Mouse (Mus musculus) T-helper 2 cell (primary cell): ENCODE data around the gene Msi1.
"Not testable (repeated sequence)": the region's sequence is repeated elsewhere in the genome, so short reads cannot be mapped to it uniquely, and the experiment has no call there.

ENCODE experiments used
- in situ Hi-C: fragments of 300-600 bp; cut with MboI, MseI; formaldehyde crosslinking; loops from one replicate; pipeline ENCODE4 v1.15.1; 2025; ENCODE audit warnings: high pct_unique_total_duplicates

The Msi1 gene

DNA sequence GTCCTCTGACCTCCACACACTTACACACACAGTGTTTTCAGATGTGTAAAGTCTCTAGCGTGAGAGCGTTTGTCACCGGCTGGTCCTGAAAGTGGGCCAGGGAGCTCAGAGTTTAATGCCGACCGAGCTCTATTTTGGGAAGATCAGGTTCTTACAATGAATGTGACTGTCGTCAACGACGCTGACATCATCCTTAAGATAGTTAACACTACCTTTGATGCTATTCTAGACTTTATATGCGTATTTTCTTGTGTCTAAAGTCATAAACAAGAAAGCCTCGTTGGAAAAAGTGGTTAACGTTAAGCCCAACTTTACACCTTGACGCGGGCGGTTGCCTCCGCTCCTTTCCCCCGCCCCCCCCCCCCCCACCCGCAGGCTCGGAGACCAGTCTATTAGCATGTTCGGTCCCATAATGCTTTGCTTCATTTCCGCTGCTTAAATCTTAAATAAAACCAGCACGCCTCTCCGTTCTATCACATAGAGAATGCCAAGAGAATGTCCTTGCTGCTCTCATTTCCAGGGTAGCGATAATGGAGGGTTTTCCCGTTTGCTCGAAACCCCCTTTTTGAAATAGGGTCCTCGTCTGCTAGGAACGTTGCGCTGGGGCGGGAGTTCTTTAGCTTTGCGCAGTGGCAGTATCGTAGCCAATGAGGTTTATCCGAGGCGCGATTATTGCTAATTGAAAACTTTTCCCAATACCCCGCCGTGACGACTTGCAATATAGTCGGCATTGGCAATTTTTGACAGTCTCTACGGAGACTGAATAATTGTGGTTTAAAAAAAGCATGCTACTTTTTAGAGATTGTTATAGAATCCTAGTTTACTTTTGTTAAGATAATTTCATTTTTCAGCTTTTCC, 59.7 kb downstream of the Msi1 start:
- in situ Hi-C loops, result no loop called here

DNA sequence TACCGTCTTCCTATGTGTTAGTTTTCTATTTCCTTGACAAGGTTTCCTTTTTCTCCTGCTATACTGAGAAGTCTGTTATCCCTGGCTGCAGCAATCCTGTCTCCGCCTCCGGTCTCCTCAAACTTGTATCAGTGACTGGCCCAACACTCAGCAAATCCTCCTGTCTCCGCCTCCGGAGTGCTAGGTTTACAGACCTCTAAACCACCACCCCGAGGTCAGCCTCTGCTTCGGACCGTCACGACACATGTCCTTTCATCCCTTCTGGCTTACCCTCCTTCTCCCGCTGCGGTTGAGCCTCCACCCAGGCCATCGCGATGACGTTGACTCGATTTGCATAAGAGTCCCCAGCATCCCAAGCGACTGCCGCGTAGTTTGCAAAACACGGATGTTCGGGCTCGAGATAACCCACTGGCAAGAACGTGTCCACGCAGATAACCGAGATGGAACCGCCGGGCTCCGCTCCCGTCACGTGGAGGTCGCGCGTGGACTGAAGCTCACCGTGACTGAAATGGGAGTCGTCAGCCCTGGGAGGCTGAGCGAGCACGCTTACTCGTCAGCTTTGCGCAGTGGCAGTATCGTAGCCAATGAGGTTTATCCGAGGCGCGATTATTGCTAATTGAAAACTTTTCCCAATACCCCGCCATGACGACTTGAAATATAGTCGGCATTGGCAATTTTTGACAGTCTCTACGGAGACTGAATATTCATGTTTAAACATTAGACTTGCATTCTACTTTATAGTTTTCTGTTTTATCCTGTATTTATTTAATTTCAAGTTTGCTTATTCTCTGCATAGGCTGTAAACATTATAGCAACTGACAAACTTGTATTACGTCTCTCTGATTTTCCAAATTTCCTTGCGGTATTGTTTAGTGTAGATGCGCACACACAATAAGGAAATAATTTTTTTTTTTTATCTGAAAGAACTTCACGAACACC, 60.6 kb downstream of the Msi1 start:
- in situ Hi-C loops, result no loop called here

DNA sequence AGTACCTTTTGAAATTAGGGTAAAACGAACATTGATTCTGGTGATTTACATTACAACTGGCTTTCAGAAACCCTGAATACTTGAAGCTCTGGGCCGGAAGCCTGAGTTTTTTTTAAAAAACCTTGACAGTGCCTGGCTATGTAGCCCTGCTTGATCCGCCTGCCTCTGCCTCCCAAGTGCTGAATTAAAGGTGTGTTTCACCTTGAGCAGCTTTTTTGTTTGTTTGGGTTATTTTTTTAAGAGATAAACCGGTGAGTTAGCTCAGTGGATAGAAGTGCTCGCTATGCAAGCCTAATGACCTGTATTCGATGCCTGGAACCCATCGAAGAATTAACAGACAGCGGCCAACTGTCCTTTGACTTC, 61.2 kb downstream of the Msi1 start:
- in situ Hi-C loops, result no loop called here

DNA sequence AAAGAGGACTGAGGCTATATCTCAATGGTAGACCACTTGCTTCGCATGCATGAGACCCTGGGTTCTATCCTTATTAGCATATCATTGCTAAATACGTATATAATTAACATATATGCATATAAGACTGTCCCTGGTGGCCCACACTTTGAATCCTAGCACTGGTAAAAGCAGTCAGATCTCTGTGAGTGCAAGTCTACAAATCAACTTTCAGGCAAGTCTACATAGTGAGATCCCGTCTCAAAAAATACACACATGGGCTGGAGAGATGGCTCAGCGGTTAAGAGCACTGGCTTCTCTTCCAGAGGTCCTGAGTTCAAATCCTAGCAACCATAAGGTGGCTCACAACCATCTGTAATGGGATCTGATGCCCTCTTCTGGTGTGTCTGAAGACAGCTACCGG, 61.7 kb downstream of the Msi1 start:
- in situ Hi-C loops, result no loop called here

DNA sequence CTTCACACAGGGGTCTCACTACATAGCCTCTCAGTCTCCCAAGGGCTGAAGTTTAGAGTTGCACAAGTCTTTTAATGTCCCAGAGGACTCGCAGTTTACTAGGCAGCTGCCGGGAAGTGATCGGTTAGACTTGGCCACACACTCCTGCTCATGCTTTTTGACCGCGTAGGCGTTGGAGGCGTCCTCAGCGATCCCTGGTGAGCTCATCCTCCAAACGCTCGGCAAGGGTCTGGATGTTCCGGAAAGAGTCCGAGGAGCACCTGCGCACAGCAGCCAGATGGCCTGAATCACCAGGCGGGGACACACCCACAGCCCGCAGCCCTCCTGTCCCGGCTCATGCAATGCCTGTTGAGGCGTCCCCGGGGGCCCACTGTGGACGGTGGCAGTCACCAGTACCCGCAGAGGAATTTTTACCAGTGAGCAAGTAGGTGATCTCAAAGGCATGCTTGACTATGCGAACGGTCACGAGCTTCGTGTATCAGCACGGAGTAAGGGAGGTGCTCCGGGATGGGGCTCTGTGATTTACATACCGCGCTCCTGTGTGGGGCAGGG, 62.4 kb downstream of the Msi1 start:
- in situ Hi-C loops, result no loop called here

DNA sequence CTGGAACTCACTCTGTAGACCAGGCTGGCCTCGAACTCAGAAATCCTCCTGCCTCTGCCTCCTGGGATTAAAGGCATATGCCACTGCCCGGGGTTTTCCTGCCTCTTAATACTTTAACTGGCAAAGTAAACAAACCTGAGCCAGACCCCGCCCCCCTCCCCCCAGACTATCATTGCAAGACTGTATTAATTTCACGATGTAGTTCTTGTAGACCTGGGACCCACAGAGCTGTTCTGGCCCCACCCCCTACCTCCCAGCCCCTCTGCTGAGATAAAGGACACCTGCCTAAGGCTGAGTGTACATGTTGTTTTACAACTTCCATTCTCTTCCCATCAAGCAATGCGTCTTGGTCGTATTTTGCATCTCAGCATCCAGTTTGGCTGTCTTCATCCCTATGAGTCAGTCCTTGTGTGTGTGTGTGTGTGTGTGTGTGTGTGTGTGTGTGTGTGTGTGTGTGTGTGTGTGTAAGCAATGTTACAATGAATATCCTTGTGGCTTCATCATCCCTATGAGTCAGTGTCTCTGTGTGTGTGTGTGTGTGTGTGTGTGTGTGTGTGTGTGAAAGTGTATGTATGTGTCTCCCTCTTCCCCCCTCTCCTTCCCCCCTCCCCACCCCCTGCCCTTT, 63.4 kb downstream of the Msi1 start:
- in situ Hi-C loops, result no loop called here

DNA sequence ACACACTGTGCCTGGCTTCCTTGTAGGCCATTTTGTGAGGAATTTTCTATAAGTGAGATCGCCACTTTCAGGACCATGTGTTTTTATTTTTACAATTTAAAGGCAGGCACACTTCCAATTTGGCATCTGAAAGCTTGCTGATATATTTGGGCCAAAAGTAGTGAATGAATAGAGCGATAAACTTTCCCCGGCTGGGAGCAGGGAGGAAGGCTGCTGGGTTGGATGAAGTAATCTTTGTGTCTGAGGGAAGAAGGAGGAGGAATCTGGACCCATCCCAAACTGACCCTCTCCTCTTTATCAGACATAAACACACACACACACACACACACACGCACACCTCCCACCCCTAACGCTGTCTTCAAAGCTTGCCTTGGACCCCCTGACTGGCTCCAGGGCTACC, 64.0 kb downstream of the Msi1 start:
- in situ Hi-C loops, result no loop called here

DNA sequence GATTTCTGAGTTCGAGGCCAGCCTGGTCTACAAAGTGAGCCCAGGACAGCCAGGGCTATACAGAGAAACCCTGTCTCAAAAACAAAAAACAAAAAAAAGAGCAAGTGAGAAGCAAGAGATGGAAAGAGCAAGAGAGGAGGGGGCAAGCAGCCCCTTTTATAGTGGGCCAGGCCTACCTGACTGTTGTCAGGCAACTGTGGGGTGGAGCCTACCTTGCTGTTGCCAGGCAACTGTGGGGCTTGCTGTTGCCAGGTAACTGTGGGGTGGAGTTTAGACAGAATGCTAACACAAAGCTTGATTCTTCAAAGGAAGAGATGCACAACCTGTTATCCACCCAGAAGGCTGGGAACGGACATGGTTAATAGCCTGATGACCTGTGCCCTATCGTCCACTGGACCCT, 66.2 kb downstream of the Msi1 start:
- in situ Hi-C loops, result not testable (repeated sequence)

DNA sequence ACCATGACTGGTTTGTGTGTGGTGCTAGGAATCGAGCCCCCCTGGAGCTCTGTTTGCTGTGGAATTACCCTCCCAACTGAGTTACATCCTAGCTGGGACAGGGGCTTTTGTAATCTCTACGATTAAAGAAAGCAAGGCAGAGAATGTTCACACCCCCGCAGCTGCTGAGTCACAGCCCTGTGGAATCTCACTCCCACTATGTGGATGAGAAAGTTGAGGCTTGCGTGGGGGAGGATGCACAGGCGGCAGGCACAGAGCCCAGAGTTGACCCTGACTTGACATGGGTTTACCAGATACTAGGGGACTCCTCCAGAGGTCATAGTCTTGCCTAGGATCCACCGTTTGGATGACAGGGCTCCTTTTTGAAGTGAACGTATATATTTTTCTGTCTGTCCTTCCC, 67.6 kb downstream of the Msi1 start:
- in situ Hi-C loops, result no loop called here

DNA sequence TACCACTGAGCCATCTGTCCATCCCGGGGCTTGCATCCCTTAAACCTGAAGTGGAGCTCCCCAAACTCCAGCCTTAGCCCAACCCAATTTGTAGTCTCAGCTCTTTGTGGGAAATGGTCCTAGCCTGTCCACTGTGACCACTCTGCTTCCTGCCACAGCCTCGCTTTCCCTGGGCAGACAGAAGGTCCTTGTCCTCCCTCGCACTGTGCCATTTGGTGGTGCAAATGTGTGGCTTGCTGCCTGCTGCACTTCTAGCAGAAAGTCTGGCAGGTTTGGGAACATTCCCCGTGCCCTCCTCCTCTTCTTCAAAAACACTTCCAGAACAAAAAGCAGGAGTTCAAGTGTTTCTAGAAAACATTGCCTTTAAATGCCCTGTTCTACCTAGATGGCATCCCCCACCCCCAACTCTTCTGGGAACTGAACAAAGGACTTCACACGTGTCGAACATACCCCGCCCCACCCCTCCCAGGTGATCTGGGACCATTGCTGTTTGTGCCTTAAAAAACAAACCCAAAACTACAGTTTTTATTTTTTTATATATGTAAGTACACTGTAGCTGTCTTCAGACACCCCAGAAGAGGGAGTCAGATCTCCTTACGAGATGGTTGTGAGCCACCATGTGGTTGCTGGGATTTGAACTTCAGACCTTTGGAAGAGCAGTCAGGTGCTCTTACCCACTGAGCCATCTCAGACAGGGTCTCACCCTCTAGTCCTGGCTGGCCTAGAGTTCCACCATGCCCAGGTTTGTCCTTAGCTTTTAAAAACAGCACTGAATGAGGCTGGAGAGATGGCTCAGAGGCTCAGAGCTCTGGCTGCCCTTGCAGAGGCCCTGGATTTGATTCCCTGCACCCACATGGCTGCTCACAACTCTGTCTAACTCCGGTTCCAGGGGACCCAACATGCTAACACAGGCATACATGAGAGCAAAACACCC, 69.2 kb downstream of the Msi1 start:
- in situ Hi-C loops, result no loop called here

DNA sequence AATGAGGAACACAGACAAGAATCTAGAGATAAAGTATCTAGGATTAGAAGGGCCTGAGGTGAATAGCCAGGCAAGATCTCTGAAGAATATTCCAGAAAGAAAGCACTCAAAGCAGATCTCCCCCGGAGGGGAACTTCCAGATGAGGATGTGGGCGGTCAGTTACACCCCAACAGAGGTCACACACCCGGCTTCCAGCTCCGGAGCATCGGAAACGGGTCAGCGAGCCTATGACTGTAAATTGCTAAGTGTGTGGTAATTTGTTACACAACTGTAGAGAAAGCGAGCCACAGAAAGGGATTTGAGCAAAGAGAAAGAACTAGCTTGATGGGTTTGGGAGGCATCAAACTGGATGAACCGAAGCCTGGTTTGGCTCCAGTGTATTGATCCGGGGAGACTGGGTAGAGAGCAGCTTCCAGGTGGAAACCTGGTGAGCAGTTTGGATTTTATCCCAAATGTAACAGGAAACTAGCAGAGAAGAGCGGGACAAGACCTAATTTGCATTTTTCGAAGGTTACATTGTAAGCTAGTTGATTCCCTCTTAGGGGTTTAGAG, 71.1 kb downstream of the Msi1 start:
- in situ Hi-C loops, result loop anchor here (5.0 kb wide), 2 partner anchors 42 to 122 kb away; no protein-coding TSS in a partner anchor

DNA sequence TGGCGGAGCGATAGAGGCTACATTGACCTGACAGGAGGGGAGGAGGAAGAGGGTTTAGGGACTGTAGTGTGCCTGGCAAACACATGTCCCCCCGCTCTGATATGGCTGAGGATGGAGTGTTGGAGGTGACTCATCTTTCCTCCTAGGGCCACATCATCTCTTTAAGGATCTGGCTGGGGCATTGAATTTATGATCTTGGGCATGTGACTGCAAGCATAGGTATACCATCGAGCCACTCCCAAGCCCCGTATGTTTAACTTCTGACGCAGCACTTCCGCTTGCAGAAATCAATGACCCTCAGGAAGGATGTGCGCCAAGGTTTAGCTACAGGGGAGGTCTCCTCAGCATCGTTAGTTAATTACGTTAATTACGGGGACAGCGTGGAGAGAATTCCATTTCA, 73.6 kb downstream of the Msi1 start:
- in situ Hi-C loops, result loop anchor here (5.0 kb wide), 2 partner anchors 39 to 119 kb away; no protein-coding TSS in a partner anchor
